18 mouse cellular contexts compared by ENCODE assay signal in genomic region chr9:22065642-22066041, GRCm38 (mm10). TPM values are rescaled to one million over a fixed set of nuclear protein-coding genes. Genes with fewer than 3 reads are reported as not detected.
"Had no signal": no experiment of that assay in that cellular context is flagged by ENCODE, and none has a peak within 500 bp of the region (broad histone marks: within the 10 kb centered on the region; RNA-seq: fewer than 3 reads in every experiment).

No protein-coding gene starts in this region.

- H3K27me3 ChIP-seq: kidney, embryonic 15.5 days; limb, embryonic 12.5 days; lung, embryonic 15.5 days; megakaryocyte, embryonic 14.5 days; midbrain, embryonic 12.5 days; neural tube, embryonic 13.5 days; stomach, embryonic 15.5 days had no signal

- H3K9ac ChIP-seq: kidney, embryonic 15.5 days; limb, embryonic 12.5 days; liver, embryonic 14.5 days; lung, embryonic 15.5 days; midbrain, embryonic 12.5 days; neural tube, embryonic 13.5 days; stomach, embryonic 15.5 days had no signal

- H3K9me3 ChIP-seq: kidney, embryonic 15.5 days; limb, embryonic 12.5 days; lung, embryonic 15.5 days; megakaryocyte, embryonic 14.5 days; midbrain, embryonic 12.5 days; neural tube, embryonic 13.5 days; stomach, embryonic 15.5 days had no signal

- ATAC-seq: intestine, embryonic 16.5 days; midbrain, embryonic 16.5 days had no signal

- H3K27ac ChIP-seq: kidney, embryonic 15.5 days; limb, embryonic 12.5 days; liver, embryonic 14.5 days; lung, embryonic 15.5 days; macrophage; midbrain, embryonic 12.5 days; neural tube, embryonic 13.5 days; stomach, embryonic 15.5 days had no signal

- DNase-seq: layer of hippocampus, postnatal 36 days had no signal

- H3K4me2 ChIP-seq: kidney, embryonic 15.5 days; limb, embryonic 12.5 days; lung, embryonic 15.5 days; midbrain, embryonic 12.5 days; neural tube, embryonic 13.5 days; stomach, embryonic 15.5 days had no signal

- H3K4me3 ChIP-seq: kidney, embryonic 15.5 days; limb, embryonic 12.5 days; lung, embryonic 15.5 days; megakaryocyte, embryonic 14.5 days; midbrain, embryonic 12.5 days; neural tube, embryonic 13.5 days; stomach, embryonic 15.5 days had no signal

RNA-seq across cellular contexts. Expression of gene Gm49318, which starts 5.4 kb away (rescaled TPM):
- total RNA-seq: left cerebral cortex, adult 8-10 months had no signal
- polyA plus RNA-seq: intestine, embryonic 16.5 days; kidney, adult 2 months; kidney, embryonic 15.5 days; large intestine, adult 2 months; limb, embryonic 12.5 days; liver, embryonic 14.5 days; lung, embryonic 15.5 days; macrophage; midbrain, embryonic 12.5 days; midbrain, embryonic 16.5 days; neural tube, embryonic 13.5 days; spleen, adult 2 months; stomach, embryonic 15.5 days; testis, adult 2 months; thymus, postnatal 0 days had no signal

RNA-seq across cellular contexts. Expression of gene Elavl3, which starts 13.8 kb away (rescaled TPM):
- polyA plus RNA-seq: macrophage; spleen, adult 2 months had no signal

RNA-seq across cellular contexts. Expression of gene Cnn1, which starts 33.4 kb away (rescaled TPM):
- polyA plus RNA-seq: macrophage had no signal
